Comparison of ENCODE assay signal across 8 mouse cellular contexts in genomic region chr16:4878192-4878885, GRCm38 (mm10). TPM values are rescaled to one million over a fixed set of nuclear protein-coding genes. Genes with fewer than 3 reads are reported as not detected.
DNase-seq lines count a peak whose midpoint lies in the region; ATAC-seq and TF ChIP-seq lines count a peak whose summit lies in the region.

No protein-coding gene starts in this region.

- no peaks in the 10 kb centered on the region for H3K27me3 ChIP-seq in G1E (ENCODE audit: insufficient read depth, low read length)
- H3K27me3 ChIP-seq in forebrain, postnatal 0 days (ENCODE audit: insufficient read depth, low read length) = no peaks in the 10 kb centered on the region
- no peaks in the 10 kb centered on the region for H3K27me3 ChIP-seq in megakaryocyte, embryonic 14.5 days (replicated peaks)
- H3K27me3 ChIP-seq in thymus, adult 2 months (ENCODE audit: control insufficient read depth, insufficient read depth, low read length) = no peaks in the 10 kb centered on the region

- H3K9me3 ChIP-seq in G1E (replicated peaks) = no peaks in the 10 kb centered on the region
- no peaks in the 10 kb centered on the region for H3K9me3 ChIP-seq in forebrain, postnatal 0 days (ENCODE audit: low read length)
- H3K9me3 ChIP-seq in megakaryocyte, embryonic 14.5 days = no peaks in the 10 kb centered on the region

- peaks cover 50% of the 10 kb centered on the region for H3K36me3 ChIP-seq in G1E (replicated peaks)
- H3K36me3 ChIP-seq in forebrain, postnatal 0 days (ENCODE audit: insufficient read depth) = peaks cover 21% of the 10 kb centered on the region; the same call in 1 of the 2 replicates
- H3K36me3 ChIP-seq in megakaryocyte, embryonic 14.5 days (replicated peaks; ENCODE audit: low read length) = peaks cover 44% of the 10 kb centered on the region
- H3K36me3 ChIP-seq in thymus, adult 2 months (ENCODE audit: control insufficient read depth, insufficient read depth, low read length) = no peaks in the 10 kb centered on the region

- 35% methylated on average over 5 of the region's 5 CpGs for WGBS in forebrain, postnatal 0 days
- WGBS in thymus, adult 2 months = 3% methylated on average over 5 of the region's 5 CpGs

- peaks cover 79% of the 10 kb centered on the region for H3K4me1 ChIP-seq in G1E (ENCODE audit: insufficient read depth, low read depth, low read length)
- peaks cover 10% of the 10 kb centered on the region for H3K4me1 ChIP-seq in forebrain, postnatal 0 days (ENCODE audit: insufficient read depth)
- peaks cover 78% of the 10 kb centered on the region for H3K4me1 ChIP-seq in megakaryocyte, embryonic 14.5 days
- peaks cover 34% of the 10 kb centered on the region for H3K4me1 ChIP-seq in thymus, adult 2 months (replicated peaks; ENCODE audit: control insufficient read depth, insufficient read depth, low read length)

- intact Hi-C loops in gastrocnemius, postnatal 14 days (cut with DNase I; ENCODE audit: low total_unique reads) = loop anchor here (5.0 kb wide), 1 partner anchor 34 kb away; no protein-coding TSS in a partner anchor

- TF ChIP-seq POLR2A in thymus, adult 2 months (IDR thresholded peaks at IDR 0.05; ENCODE audit: control insufficient read depth, extremely low read depth, insufficient read depth, low read length, poor library complexity) = no peak

- peak overlapping the region; percentile 92 for H3K9ac ChIP-seq in forebrain, postnatal 0 days

- DNase-seq in cerebellum, adult 9-11 months = peak; percentile 57
- peak; percentile 67 for DNase-seq in G1E (ENCODE audit: low spot score)
- DNase-seq in forebrain, postnatal 0 days = peak; percentile 13
- peak; percentile 41 to 74 for DNase-seq in kidney, postnatal 25 days
- peak; percentile 67 for DNase-seq in thymus, adult 2 months
- no peak for DNase-seq in gastrocnemius, postnatal 14 days

- H3K4me3 ChIP-seq in G1E (ENCODE audit: low read depth, low read length) = peak overlapping the region; percentile 89
- peak overlapping the region; percentile 88 for H3K4me3 ChIP-seq in forebrain, postnatal 0 days (ENCODE audit: low read depth, low read length)
- H3K4me3 ChIP-seq in megakaryocyte, embryonic 14.5 days (replicated peaks) = peak overlapping the region; percentile 93
- H3K4me3 ChIP-seq in thymus, adult 2 months (ENCODE audit: control insufficient read depth, insufficient read depth, low read length) = peak overlapping the region; percentile 30

- H3K4me2 ChIP-seq in forebrain, postnatal 0 days (ENCODE audit: low read depth) = peak overlapping the region; percentile 75

- no peak for ATAC-seq in cerebellum, adult (ENCODE audit: insufficient number of reproducible peaks, low FRiP score, low TSS enrichment)
- ATAC-seq in G1E (ENCODE audit: extremely low read depth, insufficient number of reproducible peaks, low FRiP score, poor library complexity, severe bottlenecking) = peak; percentile 29
- ATAC-seq in forebrain, postnatal 0 days = no peak

- H3K27ac ChIP-seq in forebrain, postnatal 0 days (ENCODE audit: low read depth, low read length) = peak overlapping the region; percentile 98
- H3K27ac ChIP-seq in thymus, adult 2 months (ENCODE audit: control insufficient read depth, insufficient read depth, low read length) = peak overlapping the region; percentile 92

- TF ChIP-seq CTCF in G1E (IDR thresholded peaks at IDR 0.05; ENCODE audit: low read depth, low read length) = no peak
- no peak for TF ChIP-seq CTCF in forebrain, postnatal 0 days (IDR thresholded peaks at IDR 0.05; ENCODE audit: low read depth)
- no peak for TF ChIP-seq CTCF in thymus, adult 2 months (IDR thresholded peaks at IDR 0.05; ENCODE audit: borderline replicate concordance, control insufficient read depth, extremely low read depth, insufficient read depth, low read length, poor library complexity)

RNA-seq across cellular contexts. Expression of gene Ubald1, which starts 1.8 kb away (rescaled TPM):
- total RNA-seq in G1E (2014; fragmentation: Nextera tagmentation) (58.9 and 70.4 TPM in 2 replicates), G1E (2017) (6.9 and 7.2 TPM in 2 replicates)
- 189 and 228 TPM in 2 replicates for polyA plus RNA-seq in G1E (2012)
- total RNA-seq in forebrain, postnatal 0 days (2014; rRNA removed) = 27.7 and 37.7 TPM in 2 replicates
- 79.2 and 80.7 TPM in 2 replicates for polyA plus RNA-seq in forebrain, postnatal 0 days (2015; fragmentation: Nextera tagmentation; extraction: Ambion mirVana)
- polyA plus RNA-seq in megakaryocyte, embryonic 14.5 days (2012; ENCODE audit: insufficient read depth, low replicate concordance) = 336 and 551 TPM in 2 replicates
- 92.4 and 107 TPM in 2 replicates for polyA plus RNA-seq in thymus, adult 2 months (2012; rRNA removed)
- 10 to 100 TPM; 25.2 to 26.1 TPM for total RNA-seq in gastrocnemius, postnatal 14 days (2021)

RNA-seq across cellular contexts. Expression of gene Mgrn1, which starts 7.7 kb away (rescaled TPM):
- total RNA-seq in G1E (2014; fragmentation: Nextera tagmentation) = 30.4 and 32.1 TPM in 2 replicates
- total RNA-seq in G1E (2017) = 16.1 and 18.6 TPM in 2 replicates
- 19.3 and 22.5 TPM in 2 replicates for polyA plus RNA-seq in G1E (2012)
- total RNA-seq in forebrain, postnatal 0 days (2014; rRNA removed) = 123 and 167 TPM in 2 replicates
- polyA plus RNA-seq in forebrain, postnatal 0 days (2015; fragmentation: Nextera tagmentation; extraction: Ambion mirVana) = 96.1 and 109 TPM in 2 replicates
- 29.1 and 37.7 TPM in 2 replicates for polyA plus RNA-seq in megakaryocyte, embryonic 14.5 days (2012; ENCODE audit: insufficient read depth, low replicate concordance)
- 89.2 and 98.3 TPM in 2 replicates for polyA plus RNA-seq in thymus, adult 2 months (2012; rRNA removed)
- 10 to 100 TPM; 46.7 to 51.9 TPM for total RNA-seq in gastrocnemius, postnatal 14 days (2021)

RNA-seq across cellular contexts. Expression of gene 4930562C15Rik, which starts 43.1 kb away (rescaled TPM):
- total RNA-seq in G1E (2014; fragmentation: Nextera tagmentation) (not detected in 2 replicates), G1E (2017) (0.06 and 0.16 TPM in 2 replicates)
- not detected in 2 replicates for polyA plus RNA-seq in G1E (2012)
- not detected in 2 replicates for total RNA-seq in forebrain, postnatal 0 days (2014; rRNA removed)
- polyA plus RNA-seq in forebrain, postnatal 0 days (2015; fragmentation: Nextera tagmentation; extraction: Ambion mirVana) = 0.17 TPM in 1 of 2 replicates, not detected in the other
- not detected in 2 replicates for polyA plus RNA-seq in megakaryocyte, embryonic 14.5 days (2012; ENCODE audit: insufficient read depth, low replicate concordance)
- polyA plus RNA-seq in thymus, adult 2 months (2012; rRNA removed) = 0.13 TPM in 1 of 2 replicates, not detected in the other
- not detected for total RNA-seq in gastrocnemius, postnatal 14 days (2021)

Comparison
In these comparisons a context has a peak if more than half of its experiments do, and no peak if none do; other contexts are left out.
1. H3K4me3 ChIP-seq: peak in every context shown above with its lines; median percentile 93 in megakaryocyte, embryonic 14.5 days; 89 in G1E; 88 in forebrain, postnatal 0 days; 30 in thymus, adult 2 months.